Mouse (Mus musculus) forelimb bud, embryonic 11.5 days (tissue): Measurements from ENCODE around the gene Alg5.
"Not testable (repeated sequence)": the region's sequence is repeated elsewhere in the genome, so short reads cannot be mapped to it uniquely, and the experiment has no call there.

Source experiments
- DNase-seq: peaks from one replicate; pipeline ENCODE4 v3.0.0-alpha.2; 2012; ENCODE audit warnings: low read depth, low spot score

The Alg5 gene

DNA sequence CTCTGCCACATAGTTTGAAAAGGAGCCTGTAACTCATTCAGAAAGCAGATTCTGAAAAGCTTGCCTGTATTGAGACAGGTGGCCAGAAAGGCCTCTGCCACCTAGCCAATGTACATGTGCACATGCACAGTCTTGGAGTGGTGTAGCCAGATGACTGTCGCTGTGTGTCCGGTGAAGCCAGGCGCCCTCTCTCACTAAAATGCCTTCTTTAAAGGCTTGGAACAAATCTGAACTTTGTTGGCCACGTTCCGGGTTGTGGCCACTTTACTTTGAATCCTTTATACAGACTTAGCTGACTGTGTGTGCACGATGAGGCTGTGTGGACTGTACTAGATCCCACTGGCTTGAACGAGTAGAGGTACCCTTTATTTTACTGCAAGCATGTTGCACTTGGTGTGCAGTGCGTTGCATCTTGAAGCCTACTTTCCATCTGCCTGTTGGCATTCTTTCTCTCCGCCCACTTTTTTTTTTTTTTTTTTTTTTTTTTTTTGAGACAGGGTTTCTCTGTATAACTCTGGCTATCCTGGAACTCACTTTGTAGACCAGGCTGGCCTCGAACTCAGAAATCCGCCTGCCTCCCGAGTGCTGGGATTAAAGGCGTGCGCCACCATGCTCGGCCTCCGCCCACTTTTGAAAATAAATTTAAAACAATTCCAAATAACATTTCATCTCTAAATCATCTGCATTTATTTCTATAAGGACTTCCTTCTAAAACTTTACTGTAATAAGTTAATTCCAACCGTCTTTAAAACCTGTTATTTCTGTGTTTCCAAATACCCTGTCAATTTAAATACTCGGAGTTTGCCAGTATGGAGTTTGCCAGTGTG lies 975 bp downstream of the Alg5 start:
- no peak for DNase-seq

DNA sequence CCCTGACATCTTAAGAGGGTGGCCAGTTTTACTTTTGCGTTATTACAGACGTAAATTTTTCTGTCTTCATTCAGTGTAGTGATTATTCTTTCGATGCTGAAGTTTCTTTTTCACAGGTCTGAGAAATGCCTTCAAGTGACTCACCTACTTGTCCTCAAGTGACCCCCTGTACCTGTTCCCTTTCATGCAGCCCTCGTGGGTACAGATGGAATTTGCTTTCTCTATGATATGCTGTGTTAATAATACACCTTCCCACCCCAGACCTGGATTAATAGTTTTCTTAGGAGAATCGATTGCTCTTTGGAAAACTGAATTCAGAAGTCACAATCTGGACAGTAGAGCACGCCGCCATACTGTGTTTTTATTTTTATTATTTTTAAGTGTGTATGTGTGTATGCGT lies 2.0 kb downstream of the Alg5 start:
- DNase-seq, result no peak

DNA sequence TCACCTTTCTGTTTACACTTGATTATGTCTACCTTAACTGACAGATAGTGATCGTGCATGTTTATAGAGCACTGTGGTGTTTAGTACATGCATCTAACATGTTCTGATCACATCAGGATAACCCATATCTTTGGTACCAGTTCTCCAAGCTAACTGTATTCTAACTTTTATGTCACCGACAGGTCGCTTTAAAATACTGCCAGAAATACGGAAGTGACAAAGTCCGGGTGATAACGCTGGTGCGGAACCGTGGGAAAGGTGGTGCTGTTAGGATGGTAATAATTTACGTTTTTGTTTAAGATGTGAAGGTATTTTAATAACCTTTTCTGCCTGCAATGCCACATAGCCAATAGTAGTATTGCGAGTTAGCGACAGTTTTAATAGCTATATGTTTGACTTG lies 6.6 kb downstream of the Alg5 start:
- DNase-seq, result no peak

DNA sequence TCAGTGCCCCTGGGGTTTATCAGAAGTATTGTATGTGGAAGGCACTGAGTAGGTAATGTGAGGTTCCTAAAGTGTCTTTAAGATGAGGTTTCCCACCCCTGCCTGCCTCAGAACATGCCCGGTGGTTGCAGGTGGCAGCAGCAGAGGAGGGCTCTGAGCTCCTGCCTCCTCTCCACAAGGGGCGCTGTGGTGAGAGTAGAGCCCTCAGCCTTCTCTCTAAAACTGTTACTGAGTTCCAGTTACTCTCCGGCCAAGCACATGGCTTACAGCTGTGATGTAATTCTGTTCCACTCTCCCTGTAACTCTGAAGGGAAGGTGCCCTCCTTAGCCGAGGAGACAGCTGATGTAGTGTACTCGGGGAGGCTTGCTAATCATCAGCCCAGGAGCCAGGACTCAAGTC lies 10.5 kb downstream of the Alg5 start:
- no peak for DNase-seq

- DNase-seq, result no peak
These were observed 18.1 kb downstream of the Alg5 start for GRCm38 (mm10) chr3:54753411-54753810.

GRCm38 (mm10) chr3:54755145-54756041 lies 20.1 kb downstream of the Alg5 start, which contains the start of gene Smad9:
Smad9 (plus strand) TSS chr3:54755582.
- no peak for DNase-seq

DNA sequence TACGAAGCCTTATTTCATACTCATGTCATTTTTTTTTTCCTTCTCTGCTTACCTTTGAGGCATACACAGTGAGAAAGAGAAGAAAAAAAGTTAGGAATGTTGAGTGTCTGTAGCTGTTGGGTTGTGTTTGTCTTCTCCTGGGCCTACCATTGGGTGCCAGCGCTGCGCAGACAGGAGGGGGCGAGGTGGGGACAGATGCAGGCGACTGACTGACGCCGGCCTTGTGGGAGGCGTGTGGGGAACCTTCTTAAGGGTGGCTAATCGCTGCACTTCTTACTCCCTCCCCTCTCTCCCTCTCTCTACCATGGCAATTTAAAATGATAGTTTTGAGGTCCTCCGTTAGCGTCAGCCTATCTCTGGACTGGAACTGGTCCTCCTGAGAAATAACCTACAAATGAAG lies 20.7 kb downstream of the Alg5 start:
- no peak for DNase-seq

GRCm38 (mm10) chr3:54757446-54757845 lies 22.1 kb downstream of the Alg5 start:
- DNase-seq, result no peak

GRCm38 (mm10) chr3:54759211-54759610 lies 23.9 kb downstream of the Alg5 start:
- DNase-seq, result no peak

GRCm38 (mm10) chr3:54760321-54761115 lies 25.2 kb downstream of the Alg5 start:
- DNase-seq, result no peak

GRCm38 (mm10) chr3:54761258-54761657 lies 25.9 kb downstream of the Alg5 start:
- no peak for DNase-seq

DNA sequence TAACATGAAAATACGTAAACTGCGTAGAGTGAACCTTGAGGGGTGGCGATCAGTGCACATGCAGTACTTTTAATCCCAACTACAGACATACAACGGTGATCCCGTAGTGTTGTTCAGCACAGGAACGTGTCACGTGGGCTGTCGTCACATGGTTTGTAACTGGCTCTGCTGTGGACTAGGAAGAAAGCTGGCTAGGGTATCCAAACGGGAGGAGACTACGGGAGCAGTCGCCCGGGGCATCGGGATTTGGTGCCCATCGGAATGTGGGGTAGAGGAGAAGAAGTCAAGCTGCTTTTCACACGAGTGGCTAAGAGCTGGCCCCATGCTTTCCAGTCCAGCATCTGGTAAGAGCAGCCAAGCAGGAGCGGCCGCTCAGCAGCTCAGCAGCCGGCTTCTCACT lies 29.1 kb downstream of the Alg5 start:
- no peak for DNase-seq

DNA sequence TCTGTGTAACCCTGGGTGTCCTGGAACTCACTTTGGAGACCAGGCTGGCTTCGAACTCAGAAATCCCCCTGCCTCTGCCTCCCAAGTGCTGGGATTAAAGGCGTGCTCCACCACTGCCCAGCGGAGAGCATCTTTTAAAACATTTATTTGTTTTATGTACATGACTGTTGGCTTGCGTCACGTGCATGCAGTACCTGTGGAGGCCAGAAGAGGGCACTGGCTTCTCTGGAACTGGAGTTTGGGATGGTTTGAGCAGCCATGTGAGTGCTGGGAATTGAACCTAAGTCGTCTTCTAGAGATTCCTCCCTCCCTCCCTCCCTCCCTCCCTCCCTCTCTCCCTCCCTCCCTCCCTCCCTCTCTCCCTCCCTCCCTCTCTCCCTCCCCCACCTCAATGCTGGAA lies 30.2 kb downstream of the Alg5 start:
- DNase-seq, result not testable (repeated sequence)

DNA sequence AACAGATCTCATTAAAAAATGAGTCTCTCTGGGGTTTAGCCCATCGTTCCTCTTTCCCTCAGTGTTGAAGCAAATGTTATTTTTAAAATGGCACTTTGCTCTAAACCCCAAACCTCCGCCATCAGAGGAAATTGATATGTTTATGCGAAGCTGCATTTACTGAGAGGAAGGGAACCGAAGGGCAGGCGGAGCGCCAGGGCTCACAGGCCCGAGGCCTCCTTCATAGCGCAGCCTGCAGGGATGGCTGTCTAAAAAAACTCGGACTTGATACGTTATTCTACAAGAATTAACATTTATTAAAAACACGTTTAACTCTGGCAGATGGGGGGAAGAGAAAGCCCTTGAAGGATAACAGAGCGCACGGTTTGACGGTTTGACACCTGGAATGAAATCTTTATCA lies 30.7 kb downstream of the Alg5 start:
- no peak for DNase-seq

DNA sequence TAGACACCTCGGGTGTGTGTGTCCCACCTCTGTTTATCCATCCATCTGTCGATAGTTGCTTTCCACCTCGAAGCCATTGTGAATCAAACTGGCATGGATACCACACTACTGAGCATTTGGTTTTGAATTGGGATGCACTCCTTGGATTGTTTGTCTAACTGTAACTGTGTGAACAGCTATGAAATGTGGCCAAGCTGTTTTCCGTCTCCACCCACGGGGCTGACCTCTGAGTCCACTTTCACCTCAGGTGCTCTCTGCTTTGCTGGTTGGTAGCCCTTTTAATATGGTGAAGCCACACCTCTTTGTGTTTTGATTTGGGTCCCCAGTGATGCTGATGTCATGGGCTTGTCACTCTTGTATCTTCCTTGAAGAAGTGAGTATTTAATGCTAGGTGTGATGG lies 31.5 kb downstream of the Alg5 start:
- no peak for DNase-seq

DNA sequence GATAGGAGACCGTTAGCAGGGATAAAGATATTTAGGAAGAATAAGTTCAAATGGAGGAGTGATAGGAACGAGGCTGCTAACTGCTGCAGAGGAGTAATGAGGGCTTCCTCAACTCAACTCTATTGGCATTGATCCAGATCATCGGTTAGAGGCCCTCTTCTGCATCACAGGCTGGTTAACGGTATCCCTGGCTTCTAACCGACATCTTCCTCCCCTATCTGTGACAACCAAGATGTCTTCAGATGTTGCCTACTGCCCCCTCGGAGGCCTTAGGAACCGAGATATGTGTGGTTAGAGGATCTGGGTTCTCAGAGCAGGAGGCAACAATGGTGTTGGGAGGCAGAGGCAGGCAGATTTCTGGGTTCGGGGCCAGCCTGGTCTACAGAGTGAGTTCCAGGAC lies 33.3 kb downstream of the Alg5 start:
- no peak for DNase-seq

DNA sequence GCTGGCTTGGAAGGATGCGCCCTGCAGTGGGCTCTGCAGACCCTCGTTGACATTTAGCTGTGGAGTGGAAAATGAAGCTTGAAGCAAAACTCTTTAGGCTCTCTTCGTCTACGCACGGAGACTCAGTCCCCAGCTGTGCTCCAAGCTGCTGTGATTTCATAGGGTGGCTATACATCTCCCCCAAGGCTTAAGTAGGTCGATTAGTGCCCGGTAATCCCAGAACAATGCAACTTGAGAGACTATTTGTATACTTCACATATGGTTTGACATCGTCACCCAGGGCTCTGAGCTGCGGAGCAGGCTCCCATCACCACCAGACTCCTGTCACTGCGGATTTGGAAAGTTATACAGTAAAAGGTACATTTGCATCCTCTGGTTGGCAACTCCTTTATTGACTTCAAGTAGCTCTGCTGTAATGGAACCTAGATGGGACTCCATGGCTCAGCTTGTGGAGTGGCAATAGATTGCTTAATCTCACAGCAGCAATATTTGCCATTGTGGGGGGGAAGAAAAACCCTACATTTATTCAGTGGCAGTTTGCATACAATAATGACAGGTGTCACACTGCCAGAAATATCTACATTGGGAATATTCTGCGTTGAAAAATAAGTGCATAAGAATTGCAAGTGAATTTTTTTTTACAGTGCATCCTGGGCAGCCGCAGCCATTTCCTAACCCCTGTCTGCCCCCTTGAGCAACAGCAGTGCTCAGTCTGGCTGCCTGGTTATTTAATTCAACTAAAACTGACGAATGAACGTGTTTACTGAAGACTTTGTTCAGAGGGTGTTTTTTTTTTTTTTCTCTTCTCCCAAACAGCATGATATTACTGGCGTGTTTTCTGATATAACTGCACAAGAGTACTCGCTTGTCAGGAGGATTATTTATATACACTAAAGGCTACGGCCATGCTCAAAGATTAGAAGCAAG lies 34.3 kb downstream of the Alg5 start:
- no peak for DNase-seq

DNA sequence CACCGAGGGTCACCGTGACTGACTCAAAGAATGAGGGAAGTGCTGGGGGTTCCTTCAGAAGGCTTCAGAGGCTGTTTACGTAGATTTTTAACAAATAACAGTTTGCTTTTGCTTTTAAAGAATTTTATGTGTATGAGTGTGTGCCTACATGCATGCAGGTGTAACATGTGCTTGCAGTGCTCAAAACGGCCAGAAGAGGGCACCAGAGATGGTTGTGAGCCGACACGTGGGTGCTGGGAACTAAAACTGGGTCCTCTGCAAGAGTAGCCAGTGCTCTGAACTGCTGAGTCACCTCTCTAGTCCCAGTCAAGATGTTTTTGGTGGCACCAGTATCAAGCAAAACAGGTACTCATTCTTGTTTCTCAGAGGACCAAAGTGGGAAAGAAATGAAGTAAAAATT lies 38.3 kb downstream of the Alg5 start:
- DNase-seq, result no peak

- DNase-seq, result no peak
These were observed 40.8 kb downstream of the Alg5 start for GRCm38 (mm10) chr3:54775989-54776631.

- DNase-seq, result no peak
These were observed 55.3 kb downstream of the Alg5 start for GRCm38 (mm10) chr3:54790601-54791000.
